Mouse (Mus musculus): ENCODE data around the gene Ank3. TPM values are rescaled to one million over a fixed set of nuclear protein-coding genes. Genes with fewer than 3 reads are reported as not detected.

Gene Ank3
- polyA plus RNA-seq, 1 experiment from 2014 or later = 48.9 TPM

GRCm38 (mm10) chr10:69643986-69644385 lies 245.4 kb downstream of the Ank3 start:
- Histone ChIP-seq H3K9me3 (replicated peaks; ENCODE audit: control insufficient read depth, low read length) (no peaks in the 10 kb centered on the region), H3K36me3 (ENCODE audit: control insufficient read depth, insufficient read depth, low read length) (no peaks in the 10 kb centered on the region), H3K4me1 (ENCODE audit: control insufficient read depth, insufficient read depth, low read length) (peaks cover 28% of the 10 kb centered on the region), H3K4me2 (peak overlapping the region; percentile 18), H3K9ac (ENCODE audit: low read depth, low read length) (no peak overlapping the region), H3K4me3 (ENCODE audit: low read depth, low read length) (no peak overlapping the region), H3K27me3 (ENCODE audit: control insufficient read depth, insufficient read depth, low read length) (no peaks in the 10 kb centered on the region), H3K27ac (ENCODE audit: low read depth, low read length) (peak overlapping the region; percentile 77)
- WGBS (ENCODE audit: insufficient replicate concordance) = 42% methylated on average over 6 of the region's 6 CpGs
- ATAC-seq (replicated peaks; ENCODE audit: insufficient number of reproducible peaks, low FRiP score, low TSS enrichment) = no peak; the same call in 1 of the 2 replicates

- H3K27ac ChIP-seq (ENCODE audit: low read depth, low read length) = peak overlapping the region; percentile 51; the same call in 1 of the 2 replicates
These were observed 246.8 kb downstream of the Ank3 start for GRCm38 (mm10) chr10:69645311-69645802.

DNA sequence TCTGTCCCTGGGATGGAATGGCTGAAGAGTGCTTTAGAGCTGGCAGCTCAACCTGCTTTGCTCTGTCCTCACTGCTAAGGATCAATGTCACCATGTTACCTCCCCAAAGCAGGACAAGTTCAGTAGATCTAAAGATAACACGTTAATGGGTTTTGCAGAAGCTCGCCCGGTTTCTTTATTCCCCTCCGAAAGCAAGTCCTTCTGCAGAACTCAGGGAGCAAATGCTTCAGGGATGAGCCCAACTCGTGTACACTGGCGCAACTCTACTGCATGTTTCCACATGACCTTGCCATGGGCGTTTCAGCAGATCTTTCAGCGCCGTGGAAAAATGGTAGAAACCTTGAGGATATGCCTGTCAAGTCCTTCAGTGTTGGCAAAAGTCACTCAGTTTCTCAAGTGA lies 247.4 kb downstream of the Ank3 start:
- WGBS (ENCODE audit: insufficient replicate concordance) = 84% methylated on average over 9 of the region's 9 CpGs
- Histone ChIP-seq H3K9me3 (replicated peaks; ENCODE audit: control insufficient read depth, low read length) (no peaks in the 10 kb centered on the region), H3K4me2 (peak overlapping the region; percentile 9; the same call in 1 of the 2 replicates), H3K27ac (ENCODE audit: low read depth, low read length) (peak overlapping the region; percentile 51; the same call in 1 of the 2 replicates), H3K27me3 (ENCODE audit: control insufficient read depth, insufficient read depth, low read length) (no peaks in the 10 kb centered on the region), H3K36me3 (ENCODE audit: control insufficient read depth, insufficient read depth, low read length) (no peaks in the 10 kb centered on the region), H3K4me1 (ENCODE audit: control insufficient read depth, insufficient read depth, low read length) (peaks cover 28% of the 10 kb centered on the region), H3K4me3 (ENCODE audit: low read depth, low read length) (no peak overlapping the region), H3K9ac (ENCODE audit: low read depth, low read length) (no peak overlapping the region)
- no peak for ATAC-seq (replicated peaks; ENCODE audit: insufficient number of reproducible peaks, low FRiP score, low TSS enrichment)

More at GRCm38 (mm10) chr10:69645311-69645802, 246.8 kb downstream of the Ank3 start:
- peak overlapping the region; percentile 9; the same call in 1 of the 2 replicates for H3K4me2 ChIP-seq
- no peaks in the 10 kb centered on the region for H3K9me3 ChIP-seq (replicated peaks; ENCODE audit: control insufficient read depth, low read length)
- no peak overlapping the region for H3K9ac ChIP-seq (ENCODE audit: low read depth, low read length)
- H3K36me3 ChIP-seq (ENCODE audit: control insufficient read depth, insufficient read depth, low read length) = no peaks in the 10 kb centered on the region
- no peaks in the 10 kb centered on the region for H3K27me3 ChIP-seq (ENCODE audit: control insufficient read depth, insufficient read depth, low read length)
- peak; percentile 73 for ATAC-seq (replicated peaks; ENCODE audit: insufficient number of reproducible peaks, low FRiP score, low TSS enrichment)
- peaks cover 28% of the 10 kb centered on the region for H3K4me1 ChIP-seq (ENCODE audit: control insufficient read depth, insufficient read depth, low read length)
- WGBS (ENCODE audit: insufficient replicate concordance) = 67% methylated on average over 5 of the region's 5 CpGs
- no peak overlapping the region for H3K4me3 ChIP-seq (ENCODE audit: low read depth, low read length)

GRCm38 (mm10) chr10:69650074-69650473 lies 251.5 kb downstream of the Ank3 start:
- Histone ChIP-seq H3K36me3 (ENCODE audit: control insufficient read depth, insufficient read depth, low read length) (no peaks in the 10 kb centered on the region), H3K27ac (ENCODE audit: low read depth, low read length) (no peak overlapping the region), H3K9me3 (replicated peaks; ENCODE audit: control insufficient read depth, low read length) (no peaks in the 10 kb centered on the region), H3K9ac (ENCODE audit: low read depth, low read length) (no peak overlapping the region), H3K4me3 (ENCODE audit: low read depth, low read length) (no peak overlapping the region), H3K27me3 (ENCODE audit: control insufficient read depth, insufficient read depth, low read length) (no peaks in the 10 kb centered on the region), H3K4me2 (no peak overlapping the region), H3K4me1 (ENCODE audit: control insufficient read depth, insufficient read depth, low read length) (peaks cover 33% of the 10 kb centered on the region)
- 44% methylated on average over 4 of the region's 4 CpGs for WGBS (ENCODE audit: insufficient replicate concordance)
- ATAC-seq (replicated peaks; ENCODE audit: insufficient number of reproducible peaks, low FRiP score, low TSS enrichment) = no peak

DNA sequence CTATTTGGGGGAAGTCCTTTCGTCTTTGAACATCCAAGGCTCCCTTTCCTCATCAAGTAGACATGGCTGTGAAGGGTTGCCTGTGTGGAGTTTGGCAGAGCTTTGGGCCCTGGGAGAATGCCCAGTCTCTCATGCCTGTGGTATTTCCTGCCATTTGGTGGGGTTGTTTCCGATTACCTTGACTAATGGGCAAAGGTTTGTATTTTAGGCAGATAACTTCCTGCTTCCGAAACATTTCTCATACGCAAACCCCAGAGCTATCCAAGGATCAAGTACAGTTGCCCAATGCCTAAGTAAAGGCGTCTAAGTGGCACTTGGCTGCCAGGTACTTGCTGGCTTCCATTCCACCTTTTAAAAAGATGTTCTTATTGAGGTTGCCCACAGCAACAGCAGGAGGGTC lies 254.1 kb downstream of the Ank3 start:
- no peak for ATAC-seq (replicated peaks; ENCODE audit: insufficient number of reproducible peaks, low FRiP score, low TSS enrichment)
- H3K27me3 ChIP-seq (ENCODE audit: control insufficient read depth, insufficient read depth, low read length) = no peaks in the 10 kb centered on the region
- no peak overlapping the region for H3K9ac ChIP-seq (ENCODE audit: low read depth, low read length)
- H3K9me3 ChIP-seq (replicated peaks; ENCODE audit: control insufficient read depth, low read length) = no peaks in the 10 kb centered on the region
- H3K4me3 ChIP-seq (ENCODE audit: low read depth, low read length) = no peak overlapping the region
- 0 out of 2 replicates have a peak overlapping the region, but pooled peaks have one; percentile 7 for H3K27ac ChIP-seq (ENCODE audit: low read depth, low read length)
- 51% methylated on average over 5 of the region's 5 CpGs for WGBS (ENCODE audit: insufficient replicate concordance)
- H3K4me1 ChIP-seq (ENCODE audit: control insufficient read depth, insufficient read depth, low read length) = peaks cover 24% of the 10 kb centered on the region
- no peaks in the 10 kb centered on the region for H3K36me3 ChIP-seq (ENCODE audit: control insufficient read depth, insufficient read depth, low read length)
- H3K4me2 ChIP-seq = no peak overlapping the region

DNA sequence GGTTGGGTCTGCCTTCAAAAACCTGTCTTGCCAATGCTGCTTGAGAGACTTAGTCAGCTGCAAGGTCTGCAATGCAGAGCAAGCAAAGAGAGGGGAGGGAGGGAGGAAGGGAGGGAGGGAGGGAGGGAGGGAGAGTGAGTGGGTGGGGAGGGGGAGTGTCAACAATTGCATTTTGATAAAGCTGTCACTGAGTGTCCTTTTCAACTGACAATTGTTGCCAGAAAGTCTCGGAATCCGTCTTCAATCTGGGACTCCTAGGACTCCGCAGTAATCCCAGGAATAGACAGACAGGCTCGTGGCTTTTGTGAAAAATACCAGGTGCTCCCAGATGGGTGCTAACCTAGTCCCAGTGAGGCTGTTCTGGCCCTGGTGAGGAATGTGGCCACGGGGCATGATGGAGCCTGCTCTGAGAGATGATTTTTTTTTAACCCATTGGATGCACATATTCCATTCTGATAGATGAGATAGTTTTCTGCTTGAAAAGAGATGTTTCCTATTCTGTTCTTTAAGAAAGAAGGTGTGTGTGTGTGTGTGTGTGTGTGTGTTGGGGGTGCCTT lies 254.6 kb downstream of the Ank3 start:
- WGBS (ENCODE audit: insufficient replicate concordance) = 5% methylated on average over 5 of the region's 5 CpGs

DNA sequence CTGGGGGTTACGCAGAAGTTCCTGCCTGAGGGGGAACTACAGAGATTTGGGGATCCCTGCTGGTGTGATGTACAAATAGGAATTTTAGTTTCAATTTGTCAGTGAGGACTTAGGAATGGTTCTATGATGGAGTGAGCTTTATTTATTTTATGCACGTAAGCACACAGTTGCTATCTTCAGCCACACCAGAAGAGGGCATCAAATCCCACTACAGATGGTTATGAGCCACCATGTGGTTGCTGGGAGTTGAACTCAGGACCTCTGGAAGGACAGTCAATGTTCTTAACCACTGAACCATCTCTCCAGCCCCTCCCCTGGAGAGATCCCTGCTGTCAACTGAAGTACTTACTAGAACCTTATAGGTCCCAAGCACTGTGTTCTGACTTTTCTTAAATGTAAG lies 255.6 kb downstream of the Ank3 start:
- Histone ChIP-seq H3K27ac (ENCODE audit: low read depth, low read length) (no peak overlapping the region), H3K36me3 (ENCODE audit: control insufficient read depth, insufficient read depth, low read length) (no peaks in the 10 kb centered on the region), H3K9ac (ENCODE audit: low read depth, low read length) (no peak overlapping the region), H3K9me3 (replicated peaks; ENCODE audit: control insufficient read depth, low read length) (no peaks in the 10 kb centered on the region), H3K27me3 (ENCODE audit: control insufficient read depth, insufficient read depth, low read length) (no peaks in the 10 kb centered on the region), H3K4me3 (ENCODE audit: low read depth, low read length) (no peak overlapping the region), H3K4me1 (ENCODE audit: control insufficient read depth, insufficient read depth, low read length) (peaks cover 24% of the 10 kb centered on the region), H3K4me2 (no peak overlapping the region)
- WGBS (ENCODE audit: insufficient replicate concordance) = 91% methylated on average over 2 of the region's 2 CpGs
- ATAC-seq (replicated peaks; ENCODE audit: insufficient number of reproducible peaks, low FRiP score, low TSS enrichment) = no peak

More for the DNA sequence above, 254.6 kb downstream of the Ank3 start:
- H3K4me1 ChIP-seq (ENCODE audit: control insufficient read depth, insufficient read depth, low read length) = peaks cover 24% of the 10 kb centered on the region
- no peaks in the 10 kb centered on the region for H3K27me3 ChIP-seq (ENCODE audit: control insufficient read depth, insufficient read depth, low read length)
- no peak for ATAC-seq (replicated peaks; ENCODE audit: insufficient number of reproducible peaks, low FRiP score, low TSS enrichment)
- H3K9me3 ChIP-seq (replicated peaks; ENCODE audit: control insufficient read depth, low read length) = no peaks in the 10 kb centered on the region
- peak overlapping the region; percentile 34 for H3K4me2 ChIP-seq
- no peak overlapping the region for H3K9ac ChIP-seq (ENCODE audit: low read depth, low read length)
- H3K27ac ChIP-seq (ENCODE audit: low read depth, low read length) = no peak overlapping the region
- H3K36me3 ChIP-seq (ENCODE audit: control insufficient read depth, insufficient read depth, low read length) = no peaks in the 10 kb centered on the region
- no peak overlapping the region for H3K4me3 ChIP-seq (ENCODE audit: low read depth, low read length)

GRCm38 (mm10) chr10:69654866-69655633 lies 256.5 kb downstream of the Ank3 start:
- no peak overlapping the region for H3K4me2 ChIP-seq
- WGBS (ENCODE audit: insufficient replicate concordance) = 17% methylated on average over 13 of the region's 13 CpGs
- no peaks in the 10 kb centered on the region for H3K9me3 ChIP-seq (replicated peaks; ENCODE audit: control insufficient read depth, low read length)
- no peak for ATAC-seq (replicated peaks; ENCODE audit: insufficient number of reproducible peaks, low FRiP score, low TSS enrichment)
- no peak overlapping the region for H3K27ac ChIP-seq (ENCODE audit: low read depth, low read length)
- H3K4me1 ChIP-seq (ENCODE audit: control insufficient read depth, insufficient read depth, low read length) = peaks cover 24% of the 10 kb centered on the region
- H3K27me3 ChIP-seq (ENCODE audit: control insufficient read depth, insufficient read depth, low read length) = no peaks in the 10 kb centered on the region
- no peaks in the 10 kb centered on the region for H3K36me3 ChIP-seq (ENCODE audit: control insufficient read depth, insufficient read depth, low read length)
- no peak overlapping the region for H3K9ac ChIP-seq (ENCODE audit: low read depth, low read length)
- no peak overlapping the region for H3K4me3 ChIP-seq (ENCODE audit: low read depth, low read length)
